Mouse (Mus musculus) layer of hippocampus, adult 18-20 months (tissue): ENCODE measurements around the gene Olfr281. TPM values are rescaled to one million over a fixed set of nuclear protein-coding genes. Genes with fewer than 3 reads are reported as not detected.
"Not testable (repeated sequence)": the region's sequence is repeated elsewhere in the genome, so short reads cannot be mapped to it uniquely, and the experiment has no call there.

ENCODE experiments used
- DNase-seq, 2 experiments: peaks; one replicate each; pipeline ENCODE4 v3.0.0; 2022; ENCODE audit warnings: low spot score in 2 of 2
- long read RNA-seq: library from polyadenylated mRNA; stranded (forward); transcript quantifications from one replicate; pipeline ENCODE4 v2.0.0, GENCODE M21; 2021
- total RNA-seq, 2 experiments: library from RNA; stranded (reverse); gene quantifications; 2 replicates each; pipeline ENCODE4 v1.2.3; 2021

Gene Olfr281
- total RNA-seq: not detected
- long read RNA-seq: 0 reads

DNA sequence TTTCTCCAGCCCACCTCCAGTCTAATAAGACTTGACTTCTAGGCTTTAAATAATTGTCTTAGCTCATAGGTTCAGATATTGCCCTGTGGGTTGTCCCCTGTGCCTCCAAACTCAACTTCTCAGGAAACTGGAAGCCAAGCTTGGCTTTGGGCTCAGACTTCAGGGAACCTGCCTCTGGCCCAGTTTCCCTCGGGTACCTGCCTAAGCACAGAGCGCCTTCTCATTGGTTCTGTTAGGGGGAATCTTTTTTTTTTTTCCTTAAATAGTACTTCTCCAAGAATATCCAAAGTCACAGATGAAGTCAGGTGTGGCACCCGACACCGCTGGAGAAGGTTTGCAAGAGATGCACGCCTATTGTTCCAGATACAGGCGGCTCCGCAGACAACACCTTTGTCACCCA is at the start of gene Olfr281:
TSS of gene Olfr281 (plus strand) at position 301 of the 400 bp plus-strand sequence.
- DNase-seq: no peak

DNA sequence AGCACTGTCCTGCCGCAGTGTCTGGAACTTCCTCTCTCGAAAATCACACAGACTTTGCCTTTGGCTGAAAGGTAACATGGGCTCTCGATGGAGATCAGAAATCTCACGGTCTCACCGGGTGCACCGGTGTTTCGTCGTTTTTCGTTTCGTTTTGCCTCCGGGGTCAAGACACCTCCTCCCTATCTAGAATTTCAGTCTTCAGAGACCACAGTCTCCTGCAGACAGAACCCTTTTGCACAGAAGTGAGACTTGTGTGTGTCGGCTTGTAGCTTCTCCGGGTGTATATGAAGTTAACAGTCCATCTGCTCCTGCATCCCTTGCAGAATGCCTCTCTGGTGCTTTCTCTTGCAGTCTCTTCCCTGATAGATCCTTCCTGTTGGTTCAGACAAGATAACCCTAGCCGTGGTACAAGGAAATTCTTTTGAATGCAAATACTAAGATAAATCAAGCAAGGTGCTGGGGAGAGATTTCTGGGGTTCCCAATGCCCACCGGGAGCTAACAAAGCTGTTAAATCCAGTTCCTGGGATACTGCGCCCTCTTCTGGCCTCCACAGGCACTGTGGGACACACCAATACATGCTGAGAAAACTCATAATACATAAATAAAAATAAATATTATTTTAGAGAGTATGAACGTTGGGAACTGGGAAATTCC is 43.9 kb upstream of the Olfr281 start:
- DNase-seq: peak in 1 of 2 experiments; percentile 22

DNA sequence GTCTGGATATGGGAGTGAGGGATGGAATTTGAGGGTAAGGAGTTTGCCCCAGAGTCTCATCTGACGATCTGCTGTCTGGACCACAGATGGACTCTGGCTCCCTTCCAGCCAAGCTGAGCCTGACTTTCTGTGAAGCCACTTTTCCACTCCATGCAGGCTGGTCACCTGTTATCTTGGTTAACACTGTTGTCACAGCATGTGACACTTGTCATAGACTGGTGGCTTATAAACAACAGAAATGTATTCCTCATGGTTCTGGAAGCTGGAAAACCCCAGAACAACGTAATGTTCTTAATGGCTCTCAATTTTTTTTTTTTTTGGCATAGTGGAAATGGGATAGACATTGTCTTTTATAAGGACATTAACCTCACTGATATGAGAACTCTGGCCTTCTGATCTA is 42.8 kb upstream of the Olfr281 start:
- DNase-seq: no peak

DNA sequence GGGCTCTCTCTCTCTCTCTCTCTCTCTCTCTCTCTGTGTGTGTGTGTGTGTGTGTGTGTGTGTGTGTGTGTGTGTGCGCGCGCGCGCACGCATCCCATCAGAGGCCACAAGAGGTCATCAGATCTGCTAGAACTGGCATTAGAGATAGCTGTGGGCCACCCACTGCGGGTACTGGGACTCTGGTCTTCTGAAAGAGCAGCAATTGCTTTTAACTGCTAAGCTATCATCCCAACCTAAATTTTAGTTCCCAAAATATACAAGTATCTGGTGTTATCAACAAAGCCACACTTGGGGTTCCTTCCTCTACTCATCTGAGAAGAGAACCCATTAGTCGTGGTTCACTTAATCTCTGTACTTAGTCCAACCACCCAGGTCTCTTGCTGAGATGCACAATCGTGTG is 42.1 kb upstream of the Olfr281 start:
- DNase-seq: no peak

DNA sequence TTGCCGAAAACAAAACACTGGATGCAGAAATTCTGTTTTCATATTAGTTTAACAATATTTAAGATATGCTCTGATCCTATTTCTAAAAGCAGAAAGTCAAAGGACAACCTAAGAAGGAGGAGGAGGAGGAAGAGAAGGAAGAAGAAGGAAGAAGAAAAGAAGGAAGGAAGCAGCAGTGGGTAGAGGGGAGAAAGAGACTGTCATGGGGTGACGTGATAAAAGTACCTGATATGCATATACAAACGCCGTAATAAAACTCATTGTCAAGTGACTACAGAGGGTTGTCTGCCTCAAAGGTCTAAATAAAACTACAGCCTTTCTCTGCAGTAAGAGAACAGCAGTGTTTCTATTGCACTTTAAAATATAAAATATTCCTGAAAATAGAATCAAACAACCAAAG is 36.4 kb upstream of the Olfr281 start:
- no peak for DNase-seq

DNA sequence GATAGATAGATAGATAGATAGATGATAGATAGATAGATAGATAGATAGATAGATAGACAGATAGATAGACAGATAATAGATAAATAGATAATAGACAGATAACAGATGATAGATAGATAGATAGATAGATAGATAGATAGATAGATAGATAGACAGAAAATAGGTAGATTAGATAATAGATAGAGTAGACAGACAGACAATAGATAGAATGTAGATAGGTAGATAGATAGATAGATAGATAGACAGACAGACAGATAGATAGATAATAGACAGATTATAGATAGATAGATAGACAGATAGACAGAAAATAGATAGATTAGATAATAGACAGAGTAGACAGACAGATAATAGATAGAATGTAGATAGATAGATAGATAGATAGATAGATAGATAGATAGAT is 35.6 kb upstream of the Olfr281 start:
- DNase-seq: not testable (repeated sequence)

DNA sequence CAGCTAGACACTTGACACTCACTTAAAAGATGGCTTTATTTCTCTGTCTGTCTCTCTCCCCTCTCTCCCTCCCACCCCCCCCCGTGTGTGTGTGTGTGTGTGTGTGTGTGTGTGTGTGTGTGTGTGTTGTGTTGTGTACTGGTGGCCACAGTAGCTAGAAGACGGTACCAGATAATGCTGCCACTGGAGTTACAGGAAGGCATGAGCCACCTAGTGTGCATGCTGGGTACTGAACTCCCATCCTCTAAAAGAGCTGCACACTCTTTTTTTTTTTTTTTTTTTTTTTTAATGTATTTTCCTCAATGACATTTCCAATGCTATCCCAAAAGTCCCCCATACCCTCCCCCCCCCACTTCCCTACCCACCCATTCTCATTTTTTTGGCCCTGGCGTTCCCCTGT is 35.1 kb upstream of the Olfr281 start:
- not testable (repeated sequence) for DNase-seq

DNA sequence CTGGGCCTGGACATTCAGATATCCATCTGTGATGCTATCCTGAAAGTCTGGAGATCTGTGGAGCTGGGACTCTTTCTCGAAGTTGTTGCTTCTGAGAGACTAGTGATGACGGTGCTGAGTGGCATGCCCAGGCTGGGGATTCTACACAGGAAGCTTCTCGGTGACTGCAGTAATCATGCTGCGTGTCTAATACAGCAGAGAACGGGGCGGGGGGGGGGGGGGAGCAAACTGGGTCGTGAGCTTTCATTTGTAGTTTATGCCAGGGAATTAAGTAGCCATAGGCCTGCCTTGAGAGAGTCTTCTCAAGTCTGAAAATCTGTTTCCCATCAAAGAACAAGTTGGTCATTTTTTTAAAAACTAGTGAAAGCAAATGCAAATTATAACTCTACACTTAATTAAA is 34.3 kb upstream of the Olfr281 start:
- DNase-seq: no peak

DNA sequence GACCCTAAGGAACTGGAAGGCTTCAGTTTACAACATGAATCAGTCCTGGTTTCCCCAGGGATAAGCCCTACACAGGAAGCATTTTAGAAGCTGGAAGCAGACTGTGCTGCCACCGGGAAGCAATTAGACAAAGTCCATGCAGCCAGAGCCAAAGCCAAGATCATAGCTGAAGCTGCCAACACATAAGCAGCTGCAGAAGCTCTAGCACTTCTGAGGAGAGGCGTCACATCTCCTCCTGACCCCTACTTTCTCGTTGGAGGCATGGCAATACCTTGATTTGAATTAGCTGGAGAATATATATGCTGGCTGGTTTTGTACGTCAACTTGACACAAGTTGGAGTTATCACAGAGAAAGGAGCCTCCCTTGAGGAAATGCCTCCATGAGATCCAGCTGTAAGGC is 31.5 kb upstream of the Olfr281 start:
- no peak for DNase-seq

DNA sequence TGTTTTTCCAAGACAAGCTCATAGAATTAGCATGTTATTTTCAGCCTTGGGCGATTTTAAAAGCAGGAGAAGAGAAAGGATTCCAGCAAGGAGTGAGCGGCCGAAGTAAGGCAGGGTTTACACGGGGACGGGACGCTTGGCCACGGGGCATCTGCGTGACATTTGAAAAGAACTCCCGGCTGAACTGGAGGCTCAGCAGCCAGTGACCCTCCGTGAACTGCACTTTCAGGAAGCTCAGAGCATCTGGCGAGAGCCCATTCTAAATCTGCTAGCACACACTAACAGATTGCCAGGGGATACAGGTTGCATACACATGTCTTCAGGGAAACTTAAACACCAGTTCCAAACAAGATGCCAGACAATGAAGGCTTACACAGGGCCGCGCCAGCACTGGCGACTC is 28.1 kb upstream of the Olfr281 start:
- no peak for DNase-seq

DNA sequence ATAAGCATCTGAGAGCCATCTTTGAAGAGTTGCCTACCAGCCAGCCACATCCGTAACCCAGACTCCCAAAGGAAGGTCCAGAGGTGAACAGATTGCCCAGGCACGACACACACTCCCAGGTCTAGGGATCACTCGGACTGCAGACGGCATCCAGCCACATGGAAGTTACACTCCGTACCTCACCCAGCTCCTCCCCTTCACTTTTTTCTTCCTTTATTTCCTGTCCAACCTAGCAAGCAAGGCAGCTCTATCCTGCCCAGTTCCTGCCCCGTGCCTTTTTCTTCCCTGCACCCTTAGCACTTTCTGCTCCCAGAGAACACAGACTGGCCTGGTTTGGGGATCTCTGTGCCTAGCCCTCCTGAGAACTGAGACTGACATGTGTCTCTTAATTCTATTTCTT is 27.6 kb upstream of the Olfr281 start:
- DNase-seq: no peak

DNA sequence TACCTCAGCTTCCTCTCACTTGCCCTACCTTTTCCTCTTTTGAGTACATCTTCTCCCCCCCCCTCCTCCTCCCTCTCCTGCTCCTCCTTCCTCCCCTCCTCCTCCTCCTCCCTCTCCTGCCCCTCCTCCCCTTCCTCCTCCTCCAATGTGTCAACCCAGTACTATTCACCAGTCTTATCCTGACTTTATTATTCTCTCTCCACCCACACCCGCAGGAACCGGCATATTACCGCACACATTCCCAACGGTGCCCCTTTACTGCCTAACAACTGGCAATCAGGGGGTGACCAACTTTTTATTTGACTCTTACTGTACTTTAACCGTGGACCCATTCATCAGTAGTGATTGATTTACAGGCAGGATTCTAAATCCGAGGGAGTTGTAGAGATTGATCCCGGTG is 27.2 kb upstream of the Olfr281 start:
- DNase-seq: no peak

DNA sequence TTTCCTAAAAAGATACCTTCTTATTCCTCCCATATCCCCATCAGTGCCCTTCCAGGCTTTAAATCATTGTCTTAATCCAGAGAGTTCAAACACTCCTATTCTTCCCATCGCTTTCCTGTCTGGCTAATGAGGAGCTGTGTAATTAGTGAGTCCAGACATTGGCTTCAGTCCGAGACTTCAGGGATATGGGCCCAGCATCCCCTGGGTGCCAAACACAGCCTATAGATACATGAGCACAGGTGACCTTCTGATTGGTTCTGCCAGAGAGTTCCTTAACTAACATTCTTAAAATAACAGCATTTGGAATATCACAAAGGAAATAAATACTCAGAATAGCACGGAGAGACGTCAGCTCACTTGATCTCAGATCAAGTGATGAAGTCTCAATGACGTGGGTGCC is 21.5 kb upstream of the Olfr281 start, which contains the start of gene Olfr282:
TSS of gene Olfr282 (plus strand) at position 301 of the 400 bp plus-strand sequence.
- not testable (repeated sequence) for DNase-seq

DNA sequence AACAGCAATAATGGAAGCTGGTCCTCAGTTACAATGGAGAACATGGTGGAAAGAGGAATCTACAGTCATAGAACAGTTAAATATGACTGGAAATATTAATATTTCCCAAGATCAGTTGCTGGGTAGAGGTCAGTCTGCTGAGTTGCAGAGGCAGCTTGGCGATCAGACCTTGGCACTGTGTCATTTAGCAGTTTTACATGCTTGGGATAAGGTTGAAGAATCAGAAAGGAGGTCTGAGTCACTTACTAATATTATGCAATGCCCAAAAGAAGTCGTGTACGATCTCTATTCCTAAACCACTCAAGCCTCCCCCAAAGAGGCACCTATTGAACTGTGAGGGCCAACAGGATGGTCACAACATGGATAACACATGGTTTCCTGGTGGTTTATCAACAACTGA is 7.8 kb upstream of the Olfr281 start:
- no peak for DNase-seq

DNA sequence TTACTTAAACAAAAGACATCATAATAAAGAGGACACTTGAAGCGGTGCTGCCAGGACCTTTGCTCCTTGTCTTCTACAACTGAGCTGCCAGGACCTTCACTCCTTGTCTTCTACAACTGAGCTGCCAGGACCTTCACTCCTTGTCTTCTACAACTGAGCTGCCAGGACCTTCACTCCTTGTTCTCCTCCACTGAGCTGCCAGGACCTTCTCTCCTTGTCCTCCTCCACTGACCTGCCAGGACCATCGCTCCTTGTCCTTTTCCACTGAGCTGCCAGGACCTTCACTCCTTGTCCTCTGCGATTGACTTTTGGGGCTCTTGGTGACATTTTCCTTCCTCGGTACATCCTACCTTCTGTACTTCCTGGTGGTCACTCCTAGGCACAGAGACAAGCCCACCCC is 3.9 kb upstream of the Olfr281 start:
- peak in 1 of 2 experiments; percentile 2 for DNase-seq

DNA sequence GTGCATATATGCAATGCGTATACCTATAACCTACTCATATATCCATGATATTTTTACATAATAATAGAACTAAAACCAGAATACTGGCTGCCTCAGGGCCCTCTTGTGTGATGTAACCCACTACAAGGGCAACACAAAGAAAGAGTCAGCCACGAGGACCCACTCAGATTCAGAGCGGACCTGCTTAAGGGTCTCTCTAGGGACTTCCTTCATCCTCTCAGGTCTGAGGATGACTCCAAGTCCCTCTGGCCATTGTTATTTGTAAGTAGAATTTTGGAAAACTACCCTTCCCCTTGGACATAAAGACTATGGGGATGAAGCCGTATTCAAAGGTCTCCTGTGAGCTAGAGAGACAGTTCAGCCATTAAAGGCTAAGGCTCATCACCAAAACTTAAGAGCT is 17.2 kb downstream of the Olfr281 start, which contains the start of gene OR5BS1P:
TSS of gene OR5BS1P (plus strand) at position 301 of the 400 bp plus-strand sequence.
- no peak for DNase-seq

DNA sequence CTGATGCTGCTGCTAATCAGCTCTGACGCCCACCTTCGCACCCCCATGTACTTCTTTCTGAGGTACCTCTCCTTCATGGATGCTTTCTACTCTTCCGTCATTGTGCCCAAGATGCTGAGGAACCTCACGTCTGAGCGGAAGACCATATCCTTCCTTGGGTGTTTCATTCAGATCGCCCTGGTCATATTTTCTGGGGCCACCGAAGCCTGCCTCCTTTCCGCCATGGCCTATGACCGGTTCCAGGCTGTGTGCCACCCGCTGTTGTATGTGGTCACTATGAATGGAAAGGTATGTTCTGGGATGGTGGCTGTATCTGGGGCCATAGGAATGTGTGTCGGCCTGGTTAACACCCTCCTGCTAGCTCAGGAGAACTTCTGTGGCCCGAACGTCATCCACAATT is 19.2 kb downstream of the Olfr281 start:
- no peak for DNase-seq

DNA sequence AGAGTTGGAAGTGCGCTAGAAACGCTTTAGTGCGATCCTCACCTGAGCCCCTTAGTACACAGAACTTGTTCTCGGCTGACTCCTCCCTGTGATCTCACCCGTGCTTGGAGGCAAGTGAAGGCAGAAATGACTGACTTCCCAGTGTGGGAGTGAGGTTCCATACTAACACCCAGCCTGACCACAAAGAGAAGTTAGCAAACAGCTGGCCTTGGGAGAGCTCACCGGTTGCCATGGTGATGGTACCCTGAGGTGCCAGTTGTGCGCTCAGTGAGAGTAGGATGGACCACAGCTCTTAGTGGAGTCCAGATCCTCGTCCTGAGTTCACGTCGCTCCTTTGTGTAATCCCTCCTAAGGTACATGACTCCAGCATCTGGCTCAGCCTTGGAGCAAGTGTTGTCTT is 22.6 kb downstream of the Olfr281 start:
- DNase-seq: no peak

DNA sequence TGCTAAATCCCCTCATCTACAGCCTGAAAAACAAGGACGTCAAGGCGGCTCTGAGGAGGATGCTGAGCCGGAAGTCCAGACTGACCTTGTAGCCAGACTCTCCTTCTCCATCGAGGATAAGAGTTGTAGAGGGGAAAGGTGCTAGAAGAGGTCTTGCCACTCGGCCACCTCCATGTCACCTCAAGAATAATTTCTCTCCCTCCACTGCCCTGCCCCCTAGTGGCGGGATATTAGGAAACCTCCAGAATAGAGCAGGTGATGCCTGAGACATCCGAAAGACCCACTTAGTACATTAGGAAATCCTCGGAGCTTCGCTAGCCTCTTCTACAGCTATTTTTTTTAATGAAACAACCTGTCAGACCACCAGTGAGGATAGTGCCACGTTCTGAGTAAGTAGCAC is 23.0 kb downstream of the Olfr281 start:
- peak in 1 of 2 experiments; percentile 15 for DNase-seq

DNA sequence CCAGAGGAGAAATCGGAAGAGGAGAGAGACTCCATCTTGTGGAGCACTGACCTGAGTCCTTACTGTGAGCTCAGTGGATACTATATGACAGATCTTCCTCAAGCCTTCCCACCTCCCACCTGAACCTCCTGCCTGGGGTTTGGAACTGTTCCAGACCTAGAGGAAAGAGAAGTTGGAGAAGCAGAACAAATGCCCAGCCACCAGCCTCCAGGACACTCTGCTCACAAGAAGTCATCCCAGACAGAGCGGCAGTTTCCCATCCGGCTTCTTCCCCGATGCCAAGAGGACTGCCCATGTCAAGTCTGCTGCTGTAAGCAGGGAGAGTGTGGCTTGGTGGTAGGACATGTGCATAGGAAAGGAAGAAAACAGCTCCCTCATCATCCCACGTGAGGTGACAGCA is 23.9 kb downstream of the Olfr281 start:
- DNase-seq: no peak

DNA sequence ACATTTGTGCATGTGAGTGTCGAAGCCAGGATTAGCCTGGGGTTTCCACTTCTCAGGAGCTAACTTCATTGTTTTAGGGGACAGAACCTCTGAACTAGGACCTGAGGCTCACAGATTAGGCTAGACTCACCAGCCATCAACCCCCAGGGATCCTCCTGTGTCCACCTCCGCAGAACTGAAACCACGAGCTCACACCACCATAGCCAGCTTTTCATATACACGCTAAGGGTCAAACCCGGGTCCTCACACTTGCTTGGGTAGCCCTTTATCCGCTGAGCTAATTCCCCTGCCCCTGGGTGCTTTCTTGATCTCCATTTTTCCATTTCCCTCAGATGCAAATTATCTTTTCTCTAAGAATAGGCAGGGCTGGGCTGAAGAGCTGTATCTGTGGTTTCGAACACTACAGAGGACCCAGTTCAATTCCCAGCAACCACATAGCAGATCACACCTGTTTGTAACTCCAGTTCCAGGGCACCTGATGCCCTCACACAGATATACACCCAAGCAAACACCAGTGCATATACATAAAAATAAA is 27.2 kb downstream of the Olfr281 start:
- no peak for DNase-seq

DNA sequence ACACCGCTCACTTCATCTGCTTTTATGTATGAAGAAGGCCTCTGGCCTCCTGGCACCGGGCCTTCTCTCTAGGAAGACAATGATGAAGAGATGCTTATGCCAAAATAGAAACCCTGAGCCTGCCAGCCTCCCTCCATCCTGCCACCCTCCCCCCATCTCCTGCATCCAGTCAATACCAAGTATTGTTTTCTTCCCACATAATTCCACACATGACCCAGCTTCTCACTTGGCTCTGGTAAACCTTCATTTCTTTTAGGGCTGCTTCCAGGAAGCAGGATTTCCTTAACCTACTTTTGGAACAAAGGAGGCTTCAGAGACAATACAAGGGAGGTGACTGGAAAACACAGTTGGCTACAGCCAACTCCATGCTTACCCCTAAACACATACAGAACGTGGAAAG is 30.3 kb downstream of the Olfr281 start, which contains the start of gene Lalba:
TSS of gene Lalba (minus strand) at position 21 of the 400 bp plus-strand sequence.
- DNase-seq: no peak
